Mouse (Mus musculus) liver, embryonic 14.5 days (tissue): Measurements from ENCODE around the gene Myh1.

ENCODE experiments used
- CTCF ChIP-seq: IDR thresholded peaks from 2 replicates; pipeline ENCODE4 v1.5.1; 2016; ENCODE audit warnings: antibody characterized with exemption, low read depth, control low read depth
- EP300 ChIP-seq: IDR thresholded peaks from 2 replicates; pipeline ENCODE4 v1.6.1; 2016; ENCODE audit warnings: antibody characterized with exemption, low read depth

DNA sequence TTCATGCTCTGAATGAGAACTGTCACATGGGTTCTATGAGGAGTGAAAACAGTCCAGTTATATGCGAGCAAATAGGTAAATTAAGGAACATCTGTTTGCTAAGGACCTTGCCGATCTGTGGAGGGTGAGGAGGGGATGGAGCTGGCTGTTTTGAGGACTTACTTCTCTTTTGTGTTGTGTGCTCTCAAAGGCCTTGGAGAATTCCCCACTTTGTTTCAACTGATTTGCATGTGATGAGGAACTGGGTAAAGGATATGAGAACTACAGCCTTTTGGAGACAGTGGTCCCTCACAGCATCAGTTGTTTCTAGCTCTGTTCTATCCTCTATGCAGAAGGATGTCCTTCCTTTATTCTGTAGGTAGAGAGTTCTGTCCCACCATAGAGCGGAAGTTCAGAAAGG lies 39.7 kb upstream of the Myh1 start:
- TF ChIP-seq EP300 (no peak), CTCF (no peak)
